Mouse (Mus musculus) ES-E14 (cell line): ENCODE measurements at regions not wholly inside any gene's neighbourhood (a gene's known extent, or its start where the extent isn't known, plus 50 kb on each side); places are given as distances from the start of the nearest gene placed in this dataset.

Experiments
- CHD2 ChIP-seq: IDR thresholded peaks from 2 replicates; pipeline ENCODE4 v1.6.1; 2014; ENCODE audit warnings: mild to moderate bottlenecking, low read depth, low read length, inconsistent platforms
- MAFK ChIP-seq: IDR thresholded peaks from 2 replicates; pipeline ENCODE4 v1.6.1; 2014; ENCODE audit warnings: mild to moderate bottlenecking, low read depth, low read length, inconsistent platforms; ENCODE audit not compliant: insufficient read depth
- ZC3H11A ChIP-seq: IDR thresholded peaks from 2 replicates; pipeline ENCODE4 v1.6.1; 2012; ENCODE audit warnings: low read depth, mild to moderate bottlenecking, inconsistent platforms, low read length, borderline replicate concordance
- ZNF384 ChIP-seq: IDR thresholded peaks from 2 replicates; pipeline ENCODE4 v1.6.1; 2012; ENCODE audit warnings: low read depth, low read length, inconsistent platforms

DNA sequence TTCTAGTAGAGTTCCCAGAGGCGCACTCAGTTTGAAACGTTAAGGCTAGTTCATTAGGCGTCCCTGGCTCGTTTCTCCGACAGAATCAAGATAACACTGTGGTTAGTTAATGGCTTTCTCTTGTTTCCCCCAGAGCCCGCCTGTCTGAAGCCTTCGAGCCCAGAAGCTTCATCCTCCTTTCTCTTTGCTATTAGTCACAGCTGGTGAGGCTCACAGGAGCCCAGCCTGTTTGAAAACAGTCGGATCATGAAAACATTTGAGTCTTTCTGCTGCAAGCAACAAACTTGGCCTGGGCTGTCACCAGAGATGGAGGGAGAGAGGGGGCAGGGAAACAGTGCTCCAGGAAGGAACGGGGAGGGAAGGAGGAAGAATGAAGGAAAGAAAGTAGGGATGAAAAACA, 711.0 kb downstream of the Nr2f2 start:
- no peak for TF ChIP-seq MAFK
- no peak for TF ChIP-seq ZNF384
- no peak for TF ChIP-seq CHD2
- no peak for TF ChIP-seq ZC3H11A
